Mouse (Mus musculus): ENCODE results near the gene Prrc2a.

- TF ChIP-seq CTCF (IDR thresholded peaks at IDR 0.05; ENCODE audit: insufficient read depth, low read length) = no peak
- no peak for TF ChIP-seq POLR2A (IDR thresholded peaks at IDR 0.05; ENCODE audit: borderline replicate concordance, extremely low read depth, low read depth, low read length)
Observed at GRCm38 (mm10) chr17:35163326-35164081, 1.2 kb downstream of the Prrc2a start.
